Mouse (Mus musculus) liver, adult 2 months (tissue): Measurements from ENCODE around the gene Arhgap32.

Experiments
- CTCF ChIP-seq: fragments of 200-500 bp; IDR thresholded peaks from 2 replicates; pipeline ENCODE4 v1.5.1; 2011; ENCODE audit warnings: low read depth, low read length, control low read depth
- POLR2A ChIP-seq: fragments of 200-500 bp; IDR thresholded peaks from 2 replicates; pipeline ENCODE4 v1.6.1; 2011; ENCODE audit warnings: low read length, control low read depth; ENCODE audit not compliant: insufficient read depth; ENCODE audit errors: extremely low read depth

DNA sequence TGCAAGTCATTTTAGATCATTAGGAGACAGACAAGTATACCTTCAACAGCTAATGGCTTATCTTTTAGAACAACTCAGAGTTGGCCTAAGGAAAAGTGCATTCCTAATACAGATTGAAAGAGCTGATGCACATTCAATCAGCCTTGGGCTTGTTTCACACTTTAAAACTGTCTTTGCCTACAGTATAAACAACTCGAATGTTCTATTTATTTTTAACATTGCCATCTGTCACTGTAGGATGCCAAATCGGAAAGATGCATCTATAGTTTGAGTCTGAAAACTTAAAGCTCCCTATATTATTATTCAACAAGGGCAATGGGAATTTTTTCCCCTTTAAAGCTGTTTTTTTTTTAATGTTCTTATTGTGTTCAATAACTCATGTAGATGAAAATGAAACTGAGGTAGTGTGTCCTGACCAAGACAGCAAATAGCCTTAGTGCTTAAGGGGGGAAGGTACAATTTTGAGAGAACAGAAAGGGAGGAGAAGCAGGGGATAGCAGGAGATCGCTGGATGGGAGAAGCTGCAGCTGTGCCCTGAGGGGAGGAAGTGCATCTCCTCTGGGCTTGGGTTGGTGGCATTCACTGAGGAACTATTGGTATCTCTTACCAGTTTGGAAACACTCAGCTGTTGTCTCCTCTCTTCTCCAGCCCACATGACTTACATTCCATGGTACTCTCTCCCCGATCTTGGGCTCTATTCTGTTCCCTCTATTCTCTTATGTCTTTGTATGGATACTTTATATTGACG lies 101.1 kb downstream of the Arhgap32 start:
- TF ChIP-seq CTCF (no peak), POLR2A (no peak)
